Mouse (Mus musculus): ENCODE data around the gene Stip1. TPM values are rescaled to one million over a fixed set of nuclear protein-coding genes. Genes with fewer than 3 reads are reported as not detected.
"Not testable (repeated sequence)": the region's sequence is repeated elsewhere in the genome, so short reads cannot be mapped to it uniquely, and the experiment has no call there.

Stip1 gene
- polyA plus RNA-seq, 1 experiment from 2014 or later: 315 TPM

GRCm38 (mm10) chr19:6999360-7000063 is 40.3 kb downstream of the Stip1 start:
- H3K27ac ChIP-seq (replicated peaks): no peak overlapping the region
- no peaks in the 10 kb centered on the region for H3K27me3 ChIP-seq
- no peak overlapping the region for H3K4me3 ChIP-seq
- H3K4me2 ChIP-seq (replicated peaks): no peak overlapping the region
- no peak for ATAC-seq (ENCODE audit: low FRiP score, low read depth)
- H3K9me3 ChIP-seq: no peaks in the 10 kb centered on the region
- H3K9ac ChIP-seq (replicated peaks): no peak overlapping the region
- peaks cover 22% of the 10 kb centered on the region for H3K4me1 ChIP-seq
- WGBS: 93% methylated on average over 19 of the region's 19 CpGs
- peaks cover 24% of the 10 kb centered on the region for H3K36me3 ChIP-seq

- H3K4me2 ChIP-seq (replicated peaks): no peak overlapping the region
- ATAC-seq (ENCODE audit: low FRiP score, low read depth): no peak
- 82% methylated on average over 9 of the region's 9 CpGs for WGBS
- no peak overlapping the region for H3K4me3 ChIP-seq
- H3K27ac ChIP-seq (replicated peaks): no peak overlapping the region
- H3K36me3 ChIP-seq: peaks cover 24% of the 10 kb centered on the region
- no peak overlapping the region for H3K9ac ChIP-seq (replicated peaks)
- no peaks in the 10 kb centered on the region for H3K9me3 ChIP-seq
- H3K27me3 ChIP-seq: no peaks in the 10 kb centered on the region
- H3K4me1 ChIP-seq: peaks cover 29% of the 10 kb centered on the region
Measured at GRCm38 (mm10) chr19:6997721-6998290, 42.0 kb downstream of the Stip1 start.

GRCm38 (mm10) chr19:6996006-6996405 is 43.8 kb downstream of the Stip1 start, which contains the start of the genes Nudt22 and Trpt1:
Gene Nudt22, minus strand, starts transcription at chr19:6996117.
Gene Trpt1, plus strand, starts transcription at chr19:6996131.
- Histone ChIP-seq H3K4me1 (peaks cover 37% of the 10 kb centered on the region), H3K4me3 (peak within 1 kb of the TSS; percentile 64), H3K36me3 (peaks cover 24% of the 10 kb centered on the region), H3K9me3 (no peaks in the 10 kb centered on the region), H3K9ac (replicated peaks) (peak within 1 kb of the TSS; percentile 78), H3K27ac (replicated peaks) (peak within 1 kb of the TSS; percentile 43), H3K4me2 (replicated peaks) (peak within 1 kb of the TSS; percentile 75), H3K27me3 (no peaks in the 10 kb centered on the region)
- WGBS: under 1% methylated on average over 24 of the region's 24 CpGs
- ATAC-seq (ENCODE audit: low FRiP score, low read depth): peak; percentile 73

- peak overlapping the region; percentile 64 for H3K4me3 ChIP-seq
- peaks cover 37% of the 10 kb centered on the region for H3K4me1 ChIP-seq
- peak overlapping the region; percentile 75 for H3K4me2 ChIP-seq (replicated peaks)
- H3K27ac ChIP-seq (replicated peaks): peak overlapping the region; percentile 15; the same call in 1 of the 2 replicates
- no peak for ATAC-seq (ENCODE audit: low FRiP score, low read depth)
- H3K9ac ChIP-seq (replicated peaks): peak overlapping the region; percentile 78
- H3K36me3 ChIP-seq: peaks cover 23% of the 10 kb centered on the region
- H3K27me3 ChIP-seq: no peaks in the 10 kb centered on the region
- WGBS: 47% methylated on average over 21 of the region's 21 CpGs
- no peaks in the 10 kb centered on the region for H3K9me3 ChIP-seq
Measured at GRCm38 (mm10) chr19:6995255-6995991, 44.3 kb downstream of the Stip1 start.

- Histone ChIP-seq H3K4me1 (peaks cover 37% of the 10 kb centered on the region), H3K27ac (replicated peaks) (no peak overlapping the region), H3K4me2 (replicated peaks) (no peak overlapping the region), H3K36me3 (peaks cover 14% of the 10 kb centered on the region), H3K4me3 (no peak overlapping the region), H3K27me3 (no peaks in the 10 kb centered on the region), H3K9ac (replicated peaks) (no peak overlapping the region), H3K9me3 (no peaks in the 10 kb centered on the region)
- no peak for ATAC-seq (ENCODE audit: low FRiP score, low read depth)
- WGBS: 93% methylated on average over 8 of the region's 8 CpGs
Measured at GRCm38 (mm10) chr19:6994489-6994888, 45.3 kb downstream of the Stip1 start.

- WGBS: 85% methylated on average over 8 of the region's 8 CpGs
- no peak for ATAC-seq (ENCODE audit: low FRiP score, low read depth)
- peaks cover 37% of the 10 kb centered on the region for H3K4me1 ChIP-seq
- H3K4me3 ChIP-seq: no peak overlapping the region
- H3K36me3 ChIP-seq: peaks cover 12% of the 10 kb centered on the region
- no peak overlapping the region for H3K9ac ChIP-seq (replicated peaks)
- H3K27me3 ChIP-seq: no peaks in the 10 kb centered on the region
- no peaks in the 10 kb centered on the region for H3K9me3 ChIP-seq
- no peak overlapping the region for H3K4me2 ChIP-seq (replicated peaks)
- H3K27ac ChIP-seq (replicated peaks): no peak overlapping the region
Measured at GRCm38 (mm10) chr19:6994002-6994401, 45.8 kb downstream of the Stip1 start.

GRCm38 (mm10) chr19:6993011-6993770 is 46.6 kb downstream of the Stip1 start:
- WGBS: 59% methylated on average over 14 of the region's 14 CpGs
- Histone ChIP-seq H3K4me3 (peak overlapping the region; percentile 58), H3K27ac (replicated peaks) (peak overlapping the region; percentile 54; the same call in 1 of the 2 replicates), H3K9ac (replicated peaks) (peak overlapping the region; percentile 68), H3K9me3 (no peaks in the 10 kb centered on the region), H3K27me3 (no peaks in the 10 kb centered on the region), H3K4me1 (peaks cover 39% of the 10 kb centered on the region), H3K36me3 (peaks cover 4% of the 10 kb centered on the region; the same call in 1 of the 2 replicates), H3K4me2 (replicated peaks) (peak overlapping the region; percentile 93)
- ATAC-seq (ENCODE audit: low FRiP score, low read depth): no peak

GRCm38 (mm10) chr19:6992011-6992858 is 47.5 kb downstream of the Stip1 start, which contains the start of gene Dnajc4:
Gene Dnajc4, minus strand, starts transcription at chr19:6992572.
- Histone ChIP-seq H3K9me3 (no peaks in the 10 kb centered on the region), H3K9ac (replicated peaks) (peak within 1 kb of the TSS; percentile 71), H3K4me1 (peaks cover 46% of the 10 kb centered on the region), H3K27me3 (no peaks in the 10 kb centered on the region), H3K36me3 (0 out of 2 replicates have a peak, but pooled peaks cover 2% of the 10 kb centered on the region), H3K27ac (replicated peaks) (peak within 1 kb of the TSS; percentile 54; the same call in 1 of the 2 replicates), H3K4me3 (peak within 1 kb of the TSS; percentile 58), H3K4me2 (replicated peaks) (peak within 1 kb of the TSS; percentile 93)
- WGBS: 1% methylated on average over 37 of the region's 37 CpGs
- ATAC-seq (ENCODE audit: low FRiP score, low read depth): peak; percentile 94

GRCm38 (mm10) chr19:6991166-6991565 is 48.6 kb downstream of the Stip1 start:
- H3K4me1 ChIP-seq: peaks cover 45% of the 10 kb centered on the region
- H3K4me3 ChIP-seq; H3K36me3 ChIP-seq; H3K9me3 ChIP-seq; H3K9ac ChIP-seq (replicated peaks); H3K4me2 ChIP-seq (replicated peaks); H3K27ac ChIP-seq (replicated peaks); H3K27me3 ChIP-seq; ATAC-seq (ENCODE audit: low FRiP score, low read depth): not testable (repeated sequence)
- 94% methylated on average over 6 of the region's 6 CpGs for WGBS

GRCm38 (mm10) chr19:6990712-6991111 is 49.1 kb downstream of the Stip1 start:
- Histone ChIP-seq H3K4me1 (peaks cover 46% of the 10 kb centered on the region), H3K4me2 (replicated peaks) (no peak overlapping the region), H3K27me3 (no peaks in the 10 kb centered on the region), H3K4me3 (no peak overlapping the region), H3K36me3 (0 out of 2 replicates have a peak, but pooled peaks cover 2% of the 10 kb centered on the region), H3K9ac (replicated peaks) (no peak overlapping the region), H3K27ac (replicated peaks) (no peak overlapping the region), H3K9me3 (no peaks in the 10 kb centered on the region)
- ATAC-seq (ENCODE audit: low FRiP score, low read depth): no peak
- whole genome bisulfite sequencing: 90% methylated on average over 6 of the region's 6 CpGs

- H3K36me3 ChIP-seq: peaks cover 13% of the 10 kb centered on the region
- 83% methylated on average over 8 of the region's 8 CpGs for WGBS
- peaks cover 36% of the 10 kb centered on the region for H3K4me1 ChIP-seq
- ATAC-seq (ENCODE audit: low FRiP score, low read depth): no peak
- no peak overlapping the region for H3K9ac ChIP-seq (replicated peaks)
- no peak overlapping the region for H3K4me2 ChIP-seq (replicated peaks)
- H3K27me3 ChIP-seq: no peaks in the 10 kb centered on the region
- H3K9me3 ChIP-seq: no peaks in the 10 kb centered on the region
- no peak overlapping the region for H3K27ac ChIP-seq (replicated peaks)
- H3K4me3 ChIP-seq: no peak overlapping the region
Measured at GRCm38 (mm10) chr19:6989251-6989650, 50.5 kb downstream of the Stip1 start.
